Mouse (Mus musculus) spleen, adult 18-20 months (tissue): ENCODE results near the gene Dok4.

ENCODE experiments used
- DNase-seq, 2 experiments: peaks; one replicate each; pipeline ENCODE4 v3.0.0; 2022; ENCODE audit warnings: mixed read lengths in 2 of 2

The Dok4 gene

GRCm38 (mm10) chr8:94876197-94876730, at the start of gene Dok4:
Gene Dok4 (minus strand): TSS chr8:94876330.
- peak; percentile 85 to 94 for DNase-seq

GRCm38 (mm10) chr8:94923405-94923804, 47.3 kb upstream of the Dok4 start, which contains the start of gene Adgrg5:
Gene Adgrg5 (plus strand): TSS chr8:94923694.
- DNase-seq = no peak

GRCm38 (mm10) chr8:94922602-94923001, 46.5 kb upstream of the Dok4 start:
- no peak for DNase-seq

- DNase-seq = no peak
Observed at GRCm38 (mm10) chr8:94922176-94922575, 46.0 kb upstream of the Dok4 start.

- no peak for DNase-seq
Observed at GRCm38 (mm10) chr8:94919256-94919655, 43.1 kb upstream of the Dok4 start.

- DNase-seq = peak in 1 of 2 experiments; percentile 50
Observed at GRCm38 (mm10) chr8:94917851-94918495, 41.8 kb upstream of the Dok4 start, which contains the start of gene Ccdc102a. Gene Ccdc102a (minus strand): TSS chr8:94918098.

GRCm38 (mm10) chr8:94917352-94917751, 41.2 kb upstream of the Dok4 start:
- peak; percentile 81 to 86 for DNase-seq

- no peak for DNase-seq
Observed at GRCm38 (mm10) chr8:94916960-94917324, 40.8 kb upstream of the Dok4 start.

- DNase-seq = no peak
Observed at GRCm38 (mm10) chr8:94916311-94916959, 40.3 kb upstream of the Dok4 start.

GRCm38 (mm10) chr8:94914701-94915101, 38.6 kb upstream of the Dok4 start:
- DNase-seq = no peak

- no peak for DNase-seq
Observed at GRCm38 (mm10) chr8:94914256-94914655, 38.1 kb upstream of the Dok4 start.

- no peak for DNase-seq
Observed at GRCm38 (mm10) chr8:94913061-94913660, 37.0 kb upstream of the Dok4 start.

- peak; percentile 44 to 78 for DNase-seq
Observed at GRCm38 (mm10) chr8:94908847-94909246, 32.7 kb upstream of the Dok4 start.

GRCm38 (mm10) chr8:94907591-94908300, 31.6 kb upstream of the Dok4 start:
- no peak for DNase-seq

GRCm38 (mm10) chr8:94904450-94905175, 28.5 kb upstream of the Dok4 start:
- DNase-seq = peak; percentile 37 to 45

GRCm38 (mm10) chr8:94903709-94904108, 27.6 kb upstream of the Dok4 start:
- DNase-seq = no peak

GRCm38 (mm10) chr8:94901031-94901430, 24.9 kb upstream of the Dok4 start:
- DNase-seq = no peak

- DNase-seq = no peak
Observed at GRCm38 (mm10) chr8:94900617-94901016, 24.5 kb upstream of the Dok4 start.

GRCm38 (mm10) chr8:94899262-94899661, 23.1 kb upstream of the Dok4 start:
- no peak for DNase-seq

GRCm38 (mm10) chr8:94892917-94893316, 16.8 kb upstream of the Dok4 start:
- no peak for DNase-seq

GRCm38 (mm10) chr8:94888383-94889036, 12.4 kb upstream of the Dok4 start:
- no peak for DNase-seq

GRCm38 (mm10) chr8:94880742-94881141, 4.6 kb upstream of the Dok4 start:
- no peak for DNase-seq
